Mouse (Mus musculus) midbrain, embryonic 16.5 days (tissue): Measurements from ENCODE around the gene Ntsr1. TPM values are rescaled to one million over a fixed set of nuclear protein-coding genes. Genes with fewer than 3 reads are reported as not detected.
A peak's percentile ranks its signal among the peaks of the same experiment; 100 is the strongest.

Experiments
- ATAC-seq: fragments of 200-750 bp; cut with Nextera tagmentation; 2 replicates; pipeline ENCODE4 v1.8.0; 2017; ENCODE audit warnings: moderate TSS enrichment
- H3K27ac ChIP-seq: fragments of 300-500 bp; sonication (generic); 2 replicates; pipeline ENCODE4 v1.5.1; 2014; ENCODE audit warnings: mild to moderate bottlenecking, low read length, mixed read lengths
- H3K27me3 ChIP-seq: fragments of 300-500 bp; sonication (generic); 2 replicates; pipeline ENCODE4 v1.6.1; 2014; ENCODE audit warnings: low read depth, low read length, mixed read lengths; ENCODE audit not compliant: control insufficient read depth, insufficient read depth
- H3K36me3 ChIP-seq: fragments of 300-500 bp; sonication (generic); 2 replicates; pipeline ENCODE4 v1.6.1; 2014; ENCODE audit warnings: mild to moderate bottlenecking, low read length, moderate library complexity, mixed read lengths; ENCODE audit not compliant: control insufficient read depth, insufficient read depth
- H3K4me1 ChIP-seq: fragments of 300-500 bp; sonication (generic); 2 replicates; pipeline ENCODE4 v1.6.1; 2014; ENCODE audit warnings: mild to moderate bottlenecking, low read length, mixed read lengths; ENCODE audit not compliant: control insufficient read depth, insufficient read depth
- H3K4me2 ChIP-seq: fragments of 300-500 bp; sonication (generic); 2 replicates; pipeline ENCODE4 v1.6.1; 2014; ENCODE audit warnings: mild to moderate bottlenecking, low read length, mixed read lengths
- H3K4me3 ChIP-seq: fragments of 300-500 bp; sonication (generic); 2 replicates; pipeline ENCODE4 v1.5.1; 2014; ENCODE audit warnings: low read depth, mild to moderate bottlenecking, low read length, moderate library complexity, mixed read lengths
- H3K9ac ChIP-seq: fragments of 300-500 bp; sonication (generic); 2 replicates; pipeline ENCODE4 v1.6.1; 2014; ENCODE audit warnings: low read depth, low read length, mixed read lengths
- H3K9me3 ChIP-seq: fragments of 300-500 bp; sonication (generic); replicated peaks from 2 replicates; pipeline ENCODE4 v1.6.1; 2014; ENCODE audit warnings: mild to moderate bottlenecking, low read length, mixed read lengths; ENCODE audit not compliant: control insufficient read depth, poor library complexity, severe bottlenecking
- WGBS: fragments of 180-500 bp; shearing (Covaris S2); extraction: QIAGEN DNeasy Blood & Tissue Kit; methylation state at CpG from one replicate; pipeline ENCODE4 v1.1.7; 2014; 5-methylcytosine and 5-hydroxymethylcytosine counted together
- polyA plus RNA-seq: library from polyadenylated mRNA; unstranded; fragments of >200 nt; fragmentation: Nextera tagmentation; extraction: Ambion mirVana; gene quantifications from 2 replicates; pipeline ENCODE4 v1.2.1, GENCODE M21; 2015

Ntsr1 gene
- polyA plus RNA-seq, 1 experiment from 2014 or later: 3.3 TPM

DNA sequence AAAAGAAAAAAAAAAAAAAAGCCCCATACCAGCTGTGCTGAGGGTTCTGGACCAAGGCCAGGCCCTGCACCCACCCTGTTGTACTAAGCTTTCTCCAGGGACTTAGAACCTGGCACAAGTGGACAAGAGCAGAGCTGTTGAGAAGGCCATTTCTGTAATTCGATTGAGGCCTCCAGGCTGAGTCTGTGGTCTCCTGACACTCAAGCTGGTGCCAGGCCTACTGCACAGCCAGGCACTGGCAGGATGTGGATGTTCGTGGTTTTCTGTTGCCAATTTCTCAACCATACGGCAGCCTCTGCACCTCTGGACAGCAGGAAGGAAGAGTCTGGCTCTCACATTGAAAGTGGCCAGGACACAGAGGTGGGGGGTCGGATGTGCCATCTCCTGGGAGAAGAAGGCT lies 33.5 kb downstream of the Ntsr1 start:
- 71% methylated on average over 4 of the region's 4 CpGs for WGBS
- H3K36me3 ChIP-seq: no peaks in the 10 kb centered on the region
- no peak overlapping the region for H3K4me3 ChIP-seq
- ATAC-seq: no peak
- peaks cover 9% of the 10 kb centered on the region; the same call in 1 of the 2 replicates for H3K4me1 ChIP-seq
- no peak overlapping the region for H3K27ac ChIP-seq
- no peaks in the 10 kb centered on the region for H3K27me3 ChIP-seq
- no peak overlapping the region for H3K9ac ChIP-seq
- no peak overlapping the region for H3K4me2 ChIP-seq
- H3K9me3 ChIP-seq: no peaks in the 10 kb centered on the region

DNA sequence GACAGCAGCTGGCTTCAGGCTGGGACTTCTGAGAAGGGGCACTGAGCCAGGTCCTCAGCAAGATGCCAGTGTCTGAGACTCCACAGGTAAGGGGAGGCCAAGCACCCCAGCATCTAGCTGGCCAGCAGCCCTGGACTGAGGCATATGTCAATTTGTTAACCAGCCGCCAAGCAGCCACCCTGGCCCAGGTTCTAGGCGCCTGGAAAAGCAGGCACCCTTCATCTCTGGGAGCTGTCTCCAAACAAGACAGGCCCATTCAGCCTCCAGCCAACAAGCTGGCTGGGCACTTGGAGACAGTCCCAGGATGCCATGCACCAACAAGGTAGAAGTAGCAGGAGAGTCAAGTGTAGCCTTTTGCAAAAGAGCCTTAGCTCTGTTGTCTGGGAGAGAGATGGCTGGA lies 43.9 kb downstream of the Ntsr1 start:
- 86% methylated on average over 2 of the region's 2 CpGs for WGBS
- no peak overlapping the region for H3K4me2 ChIP-seq
- peaks cover 13% of the 10 kb centered on the region for H3K4me1 ChIP-seq

DNA sequence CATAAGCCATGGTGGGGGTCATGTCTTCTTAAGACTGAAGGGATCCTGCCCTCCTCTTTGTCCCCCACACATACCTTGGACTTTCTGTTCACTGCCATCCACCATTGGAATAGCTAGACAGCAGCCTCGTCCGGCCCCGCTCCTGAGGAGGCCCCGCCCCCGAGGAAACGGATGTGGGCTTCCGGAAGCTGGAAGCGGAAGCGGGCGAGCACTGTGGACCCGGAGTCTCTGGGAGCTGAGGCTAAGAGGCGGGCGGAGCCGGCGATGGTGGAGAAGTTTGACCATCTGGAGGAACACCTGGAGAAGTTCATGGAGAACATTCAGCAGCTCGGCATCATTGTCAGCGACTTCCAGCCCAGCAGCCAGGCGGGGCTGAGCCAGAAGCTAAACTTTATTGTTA lies 45.3 kb downstream of the Ntsr1 start:
- no peaks in the 10 kb centered on the region for H3K9me3 ChIP-seq
- H3K4me3 ChIP-seq: no peak overlapping the region
- no peak overlapping the region for H3K9ac ChIP-seq
- peaks cover 13% of the 10 kb centered on the region for H3K4me1 ChIP-seq
- 86% methylated on average over 18 of the region's 18 CpGs for WGBS
- ATAC-seq: no peak
- H3K27me3 ChIP-seq: no peaks in the 10 kb centered on the region
- H3K27ac ChIP-seq: no peak overlapping the region
- no peaks in the 10 kb centered on the region for H3K36me3 ChIP-seq
- no peak overlapping the region for H3K4me2 ChIP-seq

More for the DNA sequence above, 43.9 kb downstream of the Ntsr1 start:
- Histone ChIP-seq H3K4me3 (no peak overlapping the region), H3K9me3 (no peaks in the 10 kb centered on the region), H3K9ac (no peak overlapping the region), H3K27ac (no peak overlapping the region), H3K27me3 (no peaks in the 10 kb centered on the region), H3K36me3 (no peaks in the 10 kb centered on the region)
- no peak for ATAC-seq

DNA sequence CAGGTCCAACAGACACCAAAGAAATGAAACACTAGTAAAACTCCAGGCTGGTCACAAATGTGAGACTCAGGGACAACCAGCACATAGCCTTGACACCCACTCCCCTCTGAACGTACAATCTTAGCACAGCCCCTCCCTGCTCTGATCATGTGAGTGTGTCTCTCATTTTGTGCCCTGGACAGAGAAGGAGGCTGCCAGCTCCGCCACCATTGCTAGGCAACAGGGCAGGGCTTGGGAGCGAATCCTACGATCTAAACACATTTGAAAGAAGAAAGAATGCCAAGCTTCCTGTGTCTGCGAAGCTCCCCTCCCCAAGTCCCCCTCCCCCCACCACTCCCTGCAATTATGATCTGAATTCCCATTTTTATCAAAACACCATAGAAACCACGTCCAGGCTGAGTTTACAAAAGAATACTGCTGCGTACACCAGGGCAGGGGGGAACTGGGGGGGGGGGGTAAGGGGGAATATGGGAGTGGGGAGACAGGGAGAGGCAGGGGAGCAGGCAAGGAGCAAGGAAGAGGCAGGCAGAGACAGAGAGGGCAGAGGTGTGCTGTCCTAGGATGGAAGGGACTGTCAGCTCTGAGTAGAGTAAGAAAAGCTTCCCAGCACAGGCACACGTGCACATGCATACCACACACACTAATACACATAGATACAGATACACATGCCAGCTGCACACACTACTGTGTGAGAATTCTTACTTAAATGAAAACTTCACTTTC lies 47.8 kb downstream of the Ntsr1 start:
- Histone ChIP-seq H3K9me3 (no peaks in the 10 kb centered on the region), H3K9ac (peak overlapping the region; percentile 37; the same call in 1 of the 2 replicates), H3K4me3 (no peak overlapping the region), H3K36me3 (no peaks in the 10 kb centered on the region), H3K4me1 (peaks cover 13% of the 10 kb centered on the region), H3K27me3 (no peaks in the 10 kb centered on the region), H3K4me2 (peak overlapping the region; percentile 28), H3K27ac (peak overlapping the region; percentile 31)
- WGBS: 9% methylated on average over 8 of the region's 8 CpGs
- ATAC-seq: peak; percentile 92

DNA sequence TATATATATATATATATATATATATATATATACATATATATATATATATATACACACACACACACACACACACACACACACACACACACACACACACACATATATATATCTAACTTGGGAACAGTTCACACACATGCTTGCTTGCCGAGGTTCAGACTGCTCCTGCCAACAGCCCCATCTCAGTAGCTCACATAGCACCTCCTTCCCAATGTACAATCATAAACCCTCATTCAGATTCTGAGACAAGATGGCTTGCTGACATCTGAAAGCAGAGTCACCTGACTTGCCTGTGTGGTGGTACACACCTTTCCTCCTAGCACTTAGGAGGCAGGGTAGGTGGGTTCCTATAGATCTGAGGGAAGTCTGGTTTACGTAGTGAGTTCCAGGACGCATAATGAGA lies 52.6 kb downstream of the Ntsr1 start:
- no peaks in the 10 kb centered on the region for H3K36me3 ChIP-seq
- no peaks in the 10 kb centered on the region for H3K27me3 ChIP-seq
- peaks cover 9% of the 10 kb centered on the region for H3K4me1 ChIP-seq
- no peak overlapping the region for H3K4me3 ChIP-seq
- no peak overlapping the region for H3K27ac ChIP-seq
- 86% methylated on average over 3 of the region's 3 CpGs for WGBS
- no peak overlapping the region for H3K9ac ChIP-seq
- no peaks in the 10 kb centered on the region for H3K9me3 ChIP-seq
- H3K4me2 ChIP-seq: no peak overlapping the region
- no peak for ATAC-seq

DNA sequence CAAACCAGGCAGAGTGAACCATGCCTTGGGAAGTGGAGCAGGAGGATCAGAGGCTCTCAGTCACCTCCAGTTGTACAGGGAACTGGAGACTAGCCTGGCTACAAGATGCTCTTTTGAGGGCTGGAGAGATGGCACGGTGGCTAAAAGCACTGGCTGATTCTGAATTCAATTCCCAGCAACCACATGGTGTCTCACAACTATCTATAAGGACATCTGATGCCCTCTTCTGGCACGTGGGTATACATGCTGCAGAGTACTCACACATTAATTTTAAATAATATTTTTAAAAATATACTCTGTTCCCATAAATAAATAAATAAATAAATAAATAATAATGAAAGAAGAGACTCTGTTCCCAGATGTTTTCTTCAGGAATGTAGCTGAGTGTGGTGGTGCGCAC lies 55.4 kb downstream of the Ntsr1 start:
- Histone ChIP-seq H3K9me3 (no peaks in the 10 kb centered on the region), H3K4me1 (no peaks in the 10 kb centered on the region), H3K4me2 (no peak overlapping the region), H3K27me3 (no peaks in the 10 kb centered on the region), H3K27ac (no peak overlapping the region), H3K9ac (no peak overlapping the region), H3K4me3 (no peak overlapping the region), H3K36me3 (no peaks in the 10 kb centered on the region)
- 36% methylated on average over 3 of the region's 3 CpGs for WGBS
- no peak for ATAC-seq

DNA sequence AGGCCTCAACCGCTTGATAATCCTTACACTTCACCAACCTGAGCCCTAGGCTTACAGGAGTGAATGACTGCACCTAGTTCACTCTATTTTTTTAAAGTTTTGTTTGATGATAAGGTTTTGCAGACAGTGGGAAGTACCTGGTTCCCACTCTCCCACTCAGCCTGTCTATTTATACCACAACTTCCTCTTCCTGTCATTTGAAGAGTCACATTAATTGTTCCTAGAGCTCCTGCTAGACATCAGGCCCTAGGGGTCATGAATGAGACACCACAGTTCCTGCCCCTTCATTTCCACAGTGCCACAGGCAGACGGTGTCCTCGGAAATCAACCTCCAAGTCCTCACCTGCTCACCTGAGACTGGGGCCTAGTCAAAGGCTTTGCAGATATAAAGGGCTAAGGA lies 56.7 kb downstream of the Ntsr1 start:
- H3K36me3 ChIP-seq: no peaks in the 10 kb centered on the region
- H3K4me1 ChIP-seq: no peaks in the 10 kb centered on the region
- H3K4me3 ChIP-seq: no peak overlapping the region
- ATAC-seq: no peak
- WGBS: 93% methylated on average over 3 of the region's 3 CpGs
- H3K27ac ChIP-seq: no peak overlapping the region
- H3K9me3 ChIP-seq: no peaks in the 10 kb centered on the region
- H3K27me3 ChIP-seq: no peaks in the 10 kb centered on the region
- no peak overlapping the region for H3K9ac ChIP-seq
- no peak overlapping the region for H3K4me2 ChIP-seq

DNA sequence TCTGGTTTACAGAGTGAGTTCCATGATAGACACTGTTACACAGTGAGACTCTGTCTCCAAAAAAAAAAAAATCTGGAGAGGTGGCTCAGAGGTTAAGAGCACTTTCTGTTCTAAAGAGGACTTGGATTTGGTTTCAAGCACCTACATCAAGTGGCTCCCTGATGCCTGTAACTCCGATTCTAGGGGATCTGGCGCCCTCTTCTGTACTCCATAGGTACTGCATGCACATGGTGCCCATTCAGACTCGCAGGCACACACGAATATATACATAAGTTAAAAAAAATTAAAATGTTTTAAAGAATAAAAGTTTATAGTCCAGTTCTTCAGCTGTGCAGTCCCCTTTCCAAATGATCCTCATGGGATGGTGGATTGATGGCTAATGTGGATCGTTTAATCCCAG lies 60.5 kb downstream of the Ntsr1 start:
- Histone ChIP-seq H3K9me3 (no peaks in the 10 kb centered on the region), H3K4me1 (no peaks in the 10 kb centered on the region), H3K27me3 (no peaks in the 10 kb centered on the region), H3K27ac (no peak overlapping the region), H3K4me2 (no peak overlapping the region), H3K9ac (no peak overlapping the region), H3K4me3 (no peak overlapping the region), H3K36me3 (no peaks in the 10 kb centered on the region)
- WGBS: 55% methylated on average over 5 of the region's 5 CpGs
- no peak for ATAC-seq

DNA sequence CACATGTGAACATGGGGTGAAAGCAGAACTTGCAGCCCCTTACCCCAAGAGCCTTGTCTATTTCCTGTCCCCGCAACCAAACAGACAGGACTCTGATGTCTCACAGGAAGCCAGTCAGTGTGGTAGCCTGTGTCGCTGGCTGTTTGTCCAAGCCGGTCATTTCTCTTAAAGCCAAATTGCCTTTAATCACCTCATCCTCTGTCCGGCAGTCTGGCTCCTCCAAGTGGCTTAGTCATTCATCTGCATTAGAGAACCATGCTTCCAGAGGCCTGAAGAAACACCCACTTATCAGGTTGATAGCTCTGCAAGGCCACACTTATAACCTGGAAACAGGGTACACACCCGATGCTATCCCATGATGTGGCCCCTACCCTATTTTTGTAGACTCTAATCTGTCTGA lies 62.4 kb downstream of the Ntsr1 start:
- 71% methylated on average over 5 of the region's 5 CpGs for WGBS
- Histone ChIP-seq H3K4me1 (no peaks in the 10 kb centered on the region), H3K27me3 (no peaks in the 10 kb centered on the region), H3K27ac (no peak overlapping the region), H3K4me2 (no peak overlapping the region), H3K36me3 (no peaks in the 10 kb centered on the region), H3K9me3 (no peaks in the 10 kb centered on the region), H3K9ac (no peak overlapping the region), H3K4me3 (no peak overlapping the region)
- ATAC-seq: no peak
